Mouse (Mus musculus): ENCODE data around the gene Smc5. TPM values are rescaled to one million over a fixed set of nuclear protein-coding genes. Genes with fewer than 3 reads are reported as not detected.
A peak's percentile ranks its signal among the peaks of the same experiment; 100 is the strongest.

Smc5 gene
- total and polyA plus RNA-seq, 2 experiments from 2014 or later = 16.9 to 21.4 TPM

DNA sequence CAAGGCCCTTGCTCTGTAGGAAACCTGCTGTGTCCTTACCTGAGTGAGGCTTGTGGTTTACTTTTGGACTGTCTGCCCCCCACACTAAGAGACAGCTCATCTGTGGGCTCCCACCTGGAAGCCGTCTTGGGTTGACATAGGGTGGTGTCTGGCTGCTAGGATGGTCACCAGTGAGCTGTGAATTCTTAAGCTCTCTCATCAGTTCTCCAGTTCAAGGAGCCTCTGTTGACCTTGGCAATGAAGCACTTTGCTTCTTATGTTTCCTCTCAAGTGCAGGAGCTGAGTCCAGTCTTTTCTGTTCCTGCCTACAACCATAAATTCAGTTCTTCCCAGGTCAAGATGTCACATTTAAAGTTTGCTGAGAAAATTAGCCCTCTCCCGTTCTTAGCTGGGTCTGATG lies 98.2 kb downstream of the Smc5 start:
- Histone ChIP-seq H3K4me3 (ENCODE audit: low read length) (no peak overlapping the region), H3K27me3 (ENCODE audit: insufficient read depth, low read length) (no peaks in the 10 kb centered on the region), H3K4me2 (ENCODE audit: low read depth, low read length) (no peak overlapping the region), H3K27ac (no peak overlapping the region), H3K9me3 (ENCODE audit: low read length) (no peaks in the 10 kb centered on the region), H3K4me1 (ENCODE audit: insufficient read depth, low read length) (no peaks in the 10 kb centered on the region), H3K9ac (replicated peaks; ENCODE audit: low read length) (no peak overlapping the region), H3K36me3 (ENCODE audit: insufficient read depth, low read length) (no peaks in the 10 kb centered on the region)
- no peak for ATAC-seq
- no peak for TF ChIP-seq CTCF (IDR thresholded peaks at IDR 0.05; ENCODE audit: low read depth)
- 78% methylated on average over 2 of the region's 2 CpGs for WGBS
- DNase-seq (ENCODE audit: low spot score) = no peak

DNA sequence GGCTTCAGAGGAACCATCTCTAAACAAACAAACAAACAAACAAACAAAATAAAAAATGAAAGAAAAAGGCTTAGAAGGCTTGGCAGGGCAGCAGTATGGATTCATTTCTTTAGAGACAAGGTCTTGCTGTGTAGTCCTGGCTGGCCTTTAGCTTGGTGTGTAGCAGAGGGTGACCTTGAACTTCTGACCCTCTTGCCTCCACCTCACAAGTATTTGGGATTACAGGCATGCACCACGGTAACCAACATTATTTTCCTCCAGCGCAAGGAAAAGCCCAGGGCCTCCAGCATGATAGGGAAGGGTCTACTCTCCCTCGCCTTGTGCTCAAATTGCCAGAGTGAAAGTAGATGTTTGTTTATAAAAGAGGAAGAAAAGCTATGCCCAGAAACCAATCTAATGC lies 98.6 kb downstream of the Smc5 start:
- ATAC-seq (no peak), DNase-seq (ENCODE audit: low spot score) (no peak)
- Histone ChIP-seq H3K27me3 (ENCODE audit: insufficient read depth, low read length) (no peaks in the 10 kb centered on the region), H3K36me3 (ENCODE audit: insufficient read depth, low read length) (no peaks in the 10 kb centered on the region), H3K27ac (no peak overlapping the region), H3K4me2 (ENCODE audit: low read depth, low read length) (no peak overlapping the region), H3K9me3 (ENCODE audit: low read length) (no peaks in the 10 kb centered on the region), H3K4me3 (ENCODE audit: low read length) (no peak overlapping the region), H3K9ac (replicated peaks; ENCODE audit: low read length) (no peak overlapping the region), H3K4me1 (ENCODE audit: insufficient read depth, low read length) (no peaks in the 10 kb centered on the region)
- no peak for TF ChIP-seq CTCF (IDR thresholded peaks at IDR 0.05; ENCODE audit: low read depth)
- 62% methylated on average over 3 of the region's 3 CpGs for WGBS

DNA sequence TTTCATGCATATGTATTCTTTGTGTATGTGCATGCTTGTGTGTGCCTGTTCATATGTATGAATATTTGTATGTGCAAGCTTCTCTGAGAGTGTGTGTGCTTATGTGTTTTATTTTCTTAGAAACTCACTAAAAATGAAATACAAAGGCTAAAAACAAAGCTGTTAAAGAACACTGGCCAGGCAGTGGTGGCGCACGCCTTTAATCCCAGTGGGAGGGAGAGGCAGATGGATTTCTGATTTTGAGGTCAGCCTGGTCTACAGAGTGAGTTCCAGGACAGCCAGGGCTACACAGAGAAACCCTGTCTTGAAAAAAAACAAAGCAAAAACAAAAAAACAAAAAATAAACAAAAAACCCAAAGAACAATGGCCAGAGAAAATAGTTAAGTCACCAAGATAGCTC lies 102.6 kb downstream of the Smc5 start:
- 72% methylated on average over 2 of the region's 2 CpGs for WGBS
- ATAC-seq (no peak), DNase-seq (ENCODE audit: low spot score) (no peak)
- Histone ChIP-seq H3K4me3 (ENCODE audit: low read length) (no peak overlapping the region), H3K4me2 (ENCODE audit: low read depth, low read length) (no peak overlapping the region), H3K36me3 (ENCODE audit: insufficient read depth, low read length) (no peaks in the 10 kb centered on the region), H3K9ac (replicated peaks; ENCODE audit: low read length) (no peak overlapping the region), H3K9me3 (ENCODE audit: low read length) (no peaks in the 10 kb centered on the region), H3K4me1 (ENCODE audit: insufficient read depth, low read length) (no peaks in the 10 kb centered on the region), H3K27ac (no peak overlapping the region), H3K27me3 (ENCODE audit: insufficient read depth, low read length) (no peaks in the 10 kb centered on the region)
- no peak for TF ChIP-seq CTCF (IDR thresholded peaks at IDR 0.05; ENCODE audit: low read depth)

DNA sequence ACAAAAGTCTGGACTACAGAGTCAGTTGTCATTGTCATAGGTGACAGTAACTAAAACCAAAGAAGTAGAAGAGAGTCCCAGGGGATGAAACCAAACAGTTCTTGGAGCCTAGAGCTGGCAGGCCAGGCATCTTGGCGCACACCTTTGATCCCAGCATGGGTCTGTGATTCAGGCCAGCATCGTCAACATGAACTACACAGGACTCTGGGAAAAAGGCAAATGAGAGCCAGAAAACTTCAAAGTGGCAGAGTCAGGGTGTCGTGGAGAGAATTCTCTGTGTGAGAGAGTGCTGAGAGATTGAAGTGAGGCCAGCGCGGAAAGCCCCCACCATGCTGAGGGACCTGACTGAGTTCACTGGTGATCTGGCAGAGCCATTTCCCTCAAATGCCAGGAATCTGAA lies 103.2 kb downstream of the Smc5 start:
- H3K4me2 ChIP-seq (ENCODE audit: low read depth, low read length) = no peak overlapping the region
- no peaks in the 10 kb centered on the region for H3K36me3 ChIP-seq (ENCODE audit: insufficient read depth, low read length)
- H3K27ac ChIP-seq = no peak overlapping the region
- 51% methylated on average over 5 of the region's 5 CpGs for WGBS
- H3K4me1 ChIP-seq (ENCODE audit: insufficient read depth, low read length) = no peaks in the 10 kb centered on the region
- no peaks in the 10 kb centered on the region for H3K9me3 ChIP-seq (ENCODE audit: low read length)
- no peak overlapping the region for H3K4me3 ChIP-seq (ENCODE audit: low read length)
- DNase-seq (ENCODE audit: low spot score) = peak; percentile 38
- no peak for ATAC-seq
- TF ChIP-seq CTCF (IDR thresholded peaks at IDR 0.05; ENCODE audit: low read depth) = no peak
- no peaks in the 10 kb centered on the region for H3K27me3 ChIP-seq (ENCODE audit: insufficient read depth, low read length)
- H3K9ac ChIP-seq (replicated peaks; ENCODE audit: low read length) = no peak overlapping the region

DNA sequence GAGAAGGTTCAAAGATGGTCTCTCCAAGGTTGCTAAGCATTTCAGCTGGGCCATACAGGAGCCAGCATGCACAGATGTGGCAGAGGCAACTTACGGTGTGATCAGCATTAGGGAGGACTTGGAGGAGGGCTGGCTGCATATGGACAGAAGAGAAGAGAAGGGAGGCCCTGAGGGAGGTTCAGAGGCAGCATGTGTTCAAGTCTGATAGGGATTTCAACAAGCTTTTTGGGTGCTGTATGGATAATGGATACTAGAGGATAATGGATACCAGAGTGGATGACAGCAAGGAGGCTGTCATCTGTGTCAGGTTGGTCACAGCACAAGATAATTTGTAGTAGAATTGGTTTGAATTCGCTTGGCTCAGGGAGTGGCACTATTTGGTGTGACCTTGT lies 104.0 kb downstream of the Smc5 start:
- H3K4me3 ChIP-seq (ENCODE audit: low read length) = no peak overlapping the region
- no peaks in the 10 kb centered on the region for H3K4me1 ChIP-seq (ENCODE audit: insufficient read depth, low read length)
- DNase-seq (ENCODE audit: low spot score) (no peak), ATAC-seq (no peak)
- WGBS = 87% methylated on average over 2 of the region's 2 CpGs
- H3K9ac ChIP-seq (replicated peaks; ENCODE audit: low read length) = no peak overlapping the region
- TF ChIP-seq CTCF (IDR thresholded peaks at IDR 0.05; ENCODE audit: low read depth) = no peak
- H3K9me3 ChIP-seq (ENCODE audit: low read length) = no peaks in the 10 kb centered on the region
- no peaks in the 10 kb centered on the region for H3K36me3 ChIP-seq (ENCODE audit: insufficient read depth, low read length)
- H3K27ac ChIP-seq = no peak overlapping the region
- no peaks in the 10 kb centered on the region for H3K27me3 ChIP-seq (ENCODE audit: insufficient read depth, low read length)
- no peak overlapping the region for H3K4me2 ChIP-seq (ENCODE audit: low read depth, low read length)

DNA sequence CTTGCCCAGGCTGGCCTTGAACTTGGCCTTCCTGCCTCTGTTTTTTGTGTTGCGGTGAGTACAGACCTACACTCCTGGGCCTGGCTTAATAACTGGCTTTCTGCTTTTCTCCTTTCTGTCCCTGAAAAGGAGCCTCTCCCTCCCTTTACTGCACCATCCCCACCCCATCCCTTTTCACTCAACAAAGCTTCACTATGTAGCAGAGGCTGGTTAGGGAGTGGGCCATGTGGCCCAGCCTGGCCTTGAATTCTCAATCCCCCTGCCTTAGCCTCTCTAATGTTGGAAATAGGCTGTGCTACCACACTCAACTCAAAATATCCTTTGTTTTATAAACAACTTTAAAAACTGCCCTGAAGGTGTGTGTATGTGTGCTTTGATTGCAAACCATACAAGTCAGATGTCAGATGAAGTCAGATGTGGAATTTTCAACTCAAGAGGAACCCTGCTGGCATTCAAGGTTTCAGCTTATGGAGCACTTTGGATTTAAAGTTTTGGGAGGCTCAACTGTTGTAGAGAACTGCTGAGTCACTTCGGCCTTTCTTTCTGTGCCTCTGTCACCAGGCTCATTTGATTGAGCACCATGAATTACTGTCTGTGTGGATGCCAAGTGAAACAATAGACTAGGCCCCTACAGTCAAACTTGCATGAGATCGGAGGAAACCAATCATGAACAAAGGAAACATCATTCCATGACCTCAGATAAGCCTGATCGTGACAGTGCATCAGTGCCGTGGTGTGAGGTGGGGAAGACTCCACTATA lies 104.6 kb downstream of the Smc5 start:
- H3K4me1 ChIP-seq (ENCODE audit: insufficient read depth, low read length) = no peaks in the 10 kb centered on the region
- no peak for TF ChIP-seq CTCF (IDR thresholded peaks at IDR 0.05; ENCODE audit: low read depth)
- no peaks in the 10 kb centered on the region for H3K36me3 ChIP-seq (ENCODE audit: insufficient read depth, low read length)
- 58% methylated on average over 5 of the region's 5 CpGs for WGBS
- H3K4me3 ChIP-seq (ENCODE audit: low read length) = no peak overlapping the region
- DNase-seq (ENCODE audit: low spot score) (no peak), ATAC-seq (no peak)
- H3K27ac ChIP-seq = no peak overlapping the region
- no peaks in the 10 kb centered on the region for H3K27me3 ChIP-seq (ENCODE audit: insufficient read depth, low read length)
- no peak overlapping the region for H3K4me2 ChIP-seq (ENCODE audit: low read depth, low read length)
- H3K9ac ChIP-seq (replicated peaks; ENCODE audit: low read length) = no peak overlapping the region
- no peaks in the 10 kb centered on the region for H3K9me3 ChIP-seq (ENCODE audit: low read length)

DNA sequence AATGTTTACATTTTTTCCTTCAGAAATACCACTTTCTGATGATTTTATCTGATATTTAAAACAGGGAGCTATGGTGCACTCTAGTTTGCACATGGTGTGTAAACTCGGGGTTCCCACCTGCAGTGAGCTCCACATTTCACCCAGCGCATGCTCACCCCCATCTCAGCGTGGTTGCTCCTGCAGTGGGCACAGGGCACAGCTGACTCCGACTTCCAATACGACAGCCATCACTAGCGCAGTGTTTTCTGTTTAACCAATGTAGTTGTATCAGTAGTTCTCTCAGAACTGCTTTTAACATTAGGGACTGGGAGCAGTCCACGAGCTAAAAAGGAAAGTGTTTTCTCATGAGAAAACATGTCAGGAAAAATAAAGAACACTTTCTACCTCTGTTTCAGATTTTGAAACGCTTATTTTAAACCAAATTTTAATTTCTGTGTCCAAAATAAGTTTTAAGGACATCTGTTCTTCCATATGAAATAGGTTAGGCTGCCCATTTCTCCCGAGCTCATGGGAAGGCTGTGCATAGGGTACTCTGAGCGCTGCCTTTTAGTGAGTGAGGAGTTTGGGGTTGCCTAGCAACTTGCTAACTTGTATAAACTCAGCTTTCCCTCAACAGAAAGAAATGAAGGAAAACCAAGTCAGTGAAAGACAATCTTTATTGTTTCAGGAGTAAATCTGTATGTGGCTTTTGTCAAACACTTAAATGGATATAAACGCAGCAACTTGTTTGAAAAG lies 107.0 kb downstream of the Smc5 start:
- 54% methylated on average over 11 of the region's 11 CpGs for WGBS
- Histone ChIP-seq H3K27ac (no peak overlapping the region), H3K27me3 (ENCODE audit: insufficient read depth, low read length) (no peaks in the 10 kb centered on the region), H3K4me3 (ENCODE audit: low read length) (no peak overlapping the region), H3K36me3 (ENCODE audit: insufficient read depth, low read length) (no peaks in the 10 kb centered on the region), H3K4me1 (ENCODE audit: insufficient read depth, low read length) (no peaks in the 10 kb centered on the region; the same call in 1 of the 2 replicates), H3K4me2 (ENCODE audit: low read depth, low read length) (no peak overlapping the region), H3K9me3 (ENCODE audit: low read length) (no peaks in the 10 kb centered on the region), H3K9ac (replicated peaks; ENCODE audit: low read length) (no peak overlapping the region)
- DNase-seq (ENCODE audit: low spot score) (no peak), ATAC-seq (no peak)
- no peak for TF ChIP-seq CTCF (IDR thresholded peaks at IDR 0.05; ENCODE audit: low read depth)
